Mouse (Mus musculus) lung, postnatal 36 days (tissue): Measurements from ENCODE around the gene Dglucy.

Experiments used
- DNase-seq: peaks from one replicate; pipeline ENCODE4 v3.0.0; 2022; ENCODE audit warnings: mixed read lengths

Gene Dglucy

GRCm38 (mm10) chr12:100936737-100937136 lies 157.9 kb downstream of the Dglucy start:
- DNase-seq = no peak

GRCm38 (mm10) chr12:100937441-100938360 lies 158.8 kb downstream of the Dglucy start:
- DNase-seq = peak; percentile 41

GRCm38 (mm10) chr12:100941361-100941760 lies 162.5 kb downstream of the Dglucy start:
- no peak for DNase-seq

GRCm38 (mm10) chr12:100943146-100943545 lies 164.3 kb downstream of the Dglucy start:
- no peak for DNase-seq

GRCm38 (mm10) chr12:100944921-100945336 lies 166.1 kb downstream of the Dglucy start:
- no peak for DNase-seq

- DNase-seq = no peak
Measured at GRCm38 (mm10) chr12:100945501-100945900, 166.6 kb downstream of the Dglucy start.

GRCm38 (mm10) chr12:100945948-100946347 lies 167.1 kb downstream of the Dglucy start:
- DNase-seq = no peak
